Mouse (Mus musculus): ENCODE results near the gene Mtfr1l.

The Mtfr1l gene

GRCm38 (mm10) chr4:134557626-134558249 is 22.6 kb upstream of the Mtfr1l start:
- DNase-seq (ENCODE audit: low read depth), result no peak

- peak; percentile 77 for DNase-seq (ENCODE audit: low read depth)
These were observed 20.9 kb upstream of the Mtfr1l start for GRCm38 (mm10) chr4:134555956-134556580.

DNA sequence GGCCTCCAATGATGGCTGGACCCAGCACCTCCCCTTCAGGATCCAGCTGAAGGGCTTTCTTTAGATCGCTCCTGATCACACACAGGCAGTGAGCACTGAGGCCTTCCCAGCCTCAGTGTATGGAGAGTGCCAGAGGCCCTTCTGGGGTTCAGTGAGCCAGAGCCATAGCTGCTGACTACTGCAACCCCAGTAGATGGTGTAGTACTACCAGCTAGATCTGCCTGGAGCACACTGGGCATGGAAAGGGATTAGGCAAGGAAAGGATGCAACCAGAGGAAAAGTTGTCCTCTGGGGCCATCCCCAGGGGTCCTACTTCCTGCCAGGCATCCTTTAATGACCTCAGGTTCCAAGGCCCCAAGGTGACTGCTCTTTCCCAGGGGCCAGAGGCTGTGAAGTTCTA is 18.4 kb upstream of the Mtfr1l start:
- DNase-seq (ENCODE audit: low read depth), result peak; percentile 52

DNA sequence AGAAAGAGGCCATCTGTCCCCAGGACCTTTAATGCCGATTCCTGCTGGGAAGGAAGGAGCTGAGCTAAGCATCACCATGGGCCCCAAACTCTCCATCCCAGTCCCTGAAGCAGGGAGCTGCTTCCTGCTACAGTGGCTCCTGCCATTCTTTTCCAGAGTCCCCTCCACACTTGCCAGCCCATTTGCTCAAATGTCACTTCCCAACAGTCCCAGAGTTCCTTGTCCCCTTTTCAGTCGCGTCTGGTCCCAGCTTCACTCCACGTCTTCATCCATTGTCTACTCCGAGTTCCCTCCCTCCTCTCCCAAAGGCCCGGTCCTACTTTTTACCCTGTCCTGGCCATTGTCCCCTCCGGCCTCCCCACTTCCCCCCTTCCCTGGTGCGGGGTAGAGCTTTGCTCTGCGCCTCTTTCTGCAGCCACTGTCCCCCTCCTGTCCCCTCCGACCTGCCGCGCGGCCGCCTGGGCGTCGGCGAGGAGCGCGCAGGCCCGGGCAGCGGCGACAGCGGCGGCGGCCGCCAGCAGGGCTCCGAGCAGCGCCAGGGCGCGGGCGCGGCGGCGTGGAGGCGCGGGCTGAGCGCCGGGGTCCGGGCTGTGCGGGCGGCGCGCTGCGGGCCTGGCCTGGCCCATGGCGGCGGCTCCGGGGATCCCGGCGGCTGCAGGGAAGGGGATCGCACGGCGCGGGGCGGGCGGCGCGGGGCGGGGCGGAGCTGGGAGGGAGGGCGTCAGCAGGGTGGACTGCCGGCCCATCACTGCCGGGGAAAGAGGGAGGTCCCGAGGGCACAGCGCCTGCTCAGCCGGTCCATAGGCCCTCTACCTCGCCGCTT is 16.5 kb upstream of the Mtfr1l start, which contains the start of gene Selenon:
Gene Selenon (minus strand): TSS at position 673 of the 823 bp plus-strand sequence.
- DNase-seq (ENCODE audit: low read depth), result peak; percentile 83

DNA sequence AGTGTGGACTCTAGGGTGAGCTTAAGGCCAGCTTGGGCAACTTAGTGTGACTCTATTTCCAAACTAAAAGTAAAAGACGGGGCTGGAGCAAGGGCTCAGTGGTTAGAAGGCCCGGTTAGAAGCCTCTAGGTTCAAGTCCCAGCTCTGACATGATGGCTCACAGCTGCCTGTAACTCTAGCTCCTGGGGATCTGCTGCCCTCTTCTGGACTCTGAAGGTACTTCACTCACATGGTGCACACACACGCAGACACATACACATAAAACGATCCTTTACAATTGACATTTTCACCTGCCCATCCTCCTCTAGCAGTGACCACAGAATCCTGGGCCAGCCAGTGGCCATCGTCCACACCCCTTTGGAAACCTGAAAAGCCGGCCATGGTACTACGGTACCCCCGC is 14.7 kb upstream of the Mtfr1l start:
- peak; percentile 23 for DNase-seq (ENCODE audit: low read depth)

DNA sequence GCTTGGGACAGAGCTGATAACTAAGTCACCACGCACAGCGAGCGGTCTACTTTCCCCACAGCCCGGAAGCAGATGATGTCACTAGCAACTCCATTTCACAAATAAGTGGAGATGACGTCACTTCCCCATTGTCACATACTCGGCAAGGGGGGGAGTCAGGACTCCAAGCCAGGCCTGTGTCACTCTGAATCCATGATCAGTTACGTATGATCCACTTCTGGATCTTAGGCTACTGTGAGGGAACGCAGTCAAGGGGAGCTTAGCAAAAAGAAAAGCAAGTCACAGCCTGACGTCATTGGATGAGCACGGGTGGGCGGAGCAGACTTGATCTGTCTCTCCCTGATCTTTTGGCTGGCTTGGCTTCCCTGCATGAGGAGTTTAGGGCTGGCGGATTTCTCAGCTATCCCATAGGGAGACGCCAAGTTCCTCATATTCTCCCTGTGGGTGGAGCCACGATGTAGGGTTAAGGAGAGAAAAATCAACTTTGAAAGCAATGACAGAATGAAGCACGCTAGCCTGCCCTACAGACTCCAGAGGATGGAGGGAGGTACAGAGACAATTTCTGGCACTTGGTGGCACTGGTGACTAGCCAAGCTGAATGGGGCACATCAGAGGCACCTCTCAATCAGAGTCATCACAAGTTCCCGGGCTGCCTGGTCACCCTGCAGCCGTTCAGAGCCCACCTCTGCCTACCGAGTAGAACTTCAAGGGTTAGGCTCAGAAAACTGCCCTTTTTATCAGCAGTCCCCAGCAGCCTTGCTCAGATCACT is 13.2 kb upstream of the Mtfr1l start:
- DNase-seq (ENCODE audit: low read depth), result peak; percentile 20

- peak; percentile 77 for DNase-seq (ENCODE audit: low read depth)
These were observed 11.9 kb upstream of the Mtfr1l start for GRCm38 (mm10) chr4:134546814-134547705.

DNA sequence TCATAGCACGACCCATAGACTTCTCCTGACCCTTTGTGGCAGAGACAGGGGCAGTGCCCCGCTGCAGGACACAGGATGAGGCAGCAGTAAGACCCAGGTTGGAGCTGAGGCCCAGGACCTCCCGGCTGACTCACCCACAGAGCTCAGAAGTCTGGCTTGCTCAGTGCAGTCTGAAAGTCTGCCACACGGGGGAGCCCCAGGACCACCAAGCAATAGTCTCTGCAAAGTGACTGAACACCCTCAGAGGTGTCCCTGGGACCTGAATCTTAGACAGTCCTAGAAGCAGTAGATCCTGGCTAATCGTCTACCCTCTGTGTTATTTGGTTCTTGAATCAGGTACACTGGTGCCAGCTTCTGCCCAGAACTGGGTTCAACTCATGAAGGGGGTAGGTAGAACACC is 8.1 kb upstream of the Mtfr1l start:
- peak; percentile 93 for DNase-seq (ENCODE audit: low read depth)

- DNase-seq (ENCODE audit: low read depth), result no peak
These were observed 7.5 kb upstream of the Mtfr1l start for GRCm38 (mm10) chr4:134542726-134543125.

DNA sequence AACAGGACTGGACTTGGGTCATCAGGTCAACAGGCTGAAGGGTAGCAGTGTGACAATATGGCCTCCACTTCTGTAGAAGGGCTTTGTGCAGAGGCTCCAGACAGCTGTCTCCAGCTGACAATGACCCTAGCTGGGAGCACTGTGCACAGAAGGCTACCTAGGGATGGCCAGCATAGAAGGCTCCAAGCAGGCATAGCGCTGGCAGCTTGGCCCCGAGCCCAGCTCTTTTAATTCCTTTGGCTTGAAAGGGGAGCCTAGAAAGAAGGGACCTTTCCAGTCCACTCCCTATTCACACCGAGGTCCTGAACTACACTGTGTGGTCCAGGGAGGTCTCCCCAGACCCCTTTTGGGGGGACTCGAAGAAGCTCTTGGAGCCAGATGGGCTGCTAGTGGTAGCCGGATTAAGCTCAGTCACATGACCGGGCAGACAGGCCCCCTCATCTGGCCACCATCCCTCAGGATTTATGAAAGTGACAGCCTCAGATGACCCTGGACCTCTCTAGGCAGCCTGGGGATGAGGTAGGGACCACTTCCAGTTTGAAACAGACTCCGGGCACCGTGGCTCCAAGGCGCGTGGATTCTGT is 3.9 kb upstream of the Mtfr1l start:
- DNase-seq (ENCODE audit: low read depth), result no peak

- peak; percentile 51 for DNase-seq (ENCODE audit: low read depth)
These were observed 582 bp upstream of the Mtfr1l start for GRCm38 (mm10) chr4:134535787-134536151.

- DNase-seq (ENCODE audit: low read depth), result peak; percentile 64
These were observed 882 bp downstream of the Mtfr1l start for GRCm38 (mm10) chr4:134534124-134534886.

GRCm38 (mm10) chr4:134533421-134533820 is 1.8 kb downstream of the Mtfr1l start:
- no peak for DNase-seq (ENCODE audit: low read depth)

- DNase-seq (ENCODE audit: low read depth), result no peak
These were observed 2.3 kb downstream of the Mtfr1l start for GRCm38 (mm10) chr4:134532928-134533327.

GRCm38 (mm10) chr4:134526220-134526619 is 9.0 kb downstream of the Mtfr1l start:
- DNase-seq (ENCODE audit: low read depth), result no peak

GRCm38 (mm10) chr4:134525806-134526205 is 9.4 kb downstream of the Mtfr1l start:
- DNase-seq (ENCODE audit: low read depth), result no peak

GRCm38 (mm10) chr4:134523447-134523846 is 11.7 kb downstream of the Mtfr1l start:
- DNase-seq (ENCODE audit: low read depth), result no peak

DNA sequence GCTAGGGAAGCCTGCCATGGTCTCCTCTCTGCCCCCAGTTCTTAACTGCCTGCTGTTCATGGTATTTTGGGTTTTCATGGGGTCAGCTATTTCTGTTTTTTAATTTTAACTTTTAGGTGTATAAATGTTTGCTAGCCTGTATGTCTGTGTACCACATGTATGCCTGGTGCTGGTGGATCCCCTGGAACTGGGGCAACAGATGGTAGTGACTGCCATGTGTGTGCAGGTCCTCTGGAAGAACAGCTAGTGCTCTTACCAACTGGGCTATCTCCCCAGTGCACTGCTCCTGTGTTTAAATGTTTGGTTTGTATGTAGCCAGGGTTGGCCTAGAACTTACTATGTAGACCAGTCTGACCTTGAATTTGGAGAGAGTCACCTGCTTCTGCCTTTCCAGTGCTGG is 15.9 kb downstream of the Mtfr1l start:
- no peak for DNase-seq (ENCODE audit: low read depth)

GRCm38 (mm10) chr4:134518541-134518940 is 16.6 kb downstream of the Mtfr1l start:
- DNase-seq (ENCODE audit: low read depth), result no peak

DNA sequence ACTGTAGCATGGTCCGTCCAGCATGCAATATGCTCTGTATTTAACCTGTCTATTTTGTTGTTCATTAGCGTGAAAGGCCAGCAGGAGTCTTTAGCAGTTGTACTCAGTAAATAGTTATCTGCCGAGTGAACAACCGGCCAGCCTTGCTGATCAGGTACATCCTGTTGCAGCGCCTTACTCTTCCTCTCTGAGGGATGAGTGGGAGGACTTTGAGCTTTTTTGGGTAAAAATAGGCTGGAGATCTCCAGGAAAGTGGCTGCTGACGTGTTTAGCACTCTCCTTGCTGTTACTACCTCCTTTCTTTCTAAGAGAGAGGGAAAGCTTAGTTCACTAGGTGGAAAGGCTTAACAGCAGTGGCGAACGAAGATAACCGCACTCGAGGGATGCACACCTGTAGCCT is 17.5 kb downstream of the Mtfr1l start:
- no peak for DNase-seq (ENCODE audit: low read depth)
